19 mouse cellular contexts compared by ENCODE assay signal in genomic region chr11:4684186-4684585, GRCm38 (mm10).
"Had no signal": no experiment of that assay in that cellular context is flagged by ENCODE, and none has a peak within 500 bp of the region (broad histone marks: within the 10 kb centered on the region; RNA-seq: fewer than 3 reads in every experiment).

No protein-coding gene starts in this region.

- H3K4me1 ChIP-seq: kidney, embryonic 15.5 days; midbrain, embryonic 12.5 days had no signal

- H3K4me2 ChIP-seq: kidney, embryonic 15.5 days; limb, embryonic 13.5 days; lung, embryonic 14.5 days; midbrain, embryonic 12.5 days; midbrain, embryonic 15.5 days had no signal

- H3K27ac ChIP-seq: kidney, embryonic 15.5 days; limb, embryonic 10.5 days; limb, embryonic 13.5 days; liver, embryonic 14.5 days; midbrain, embryonic 12.5 days; midbrain, embryonic 15.5 days had no signal

- H3K9me3 ChIP-seq: kidney, embryonic 15.5 days; limb, embryonic 10.5 days; limb, embryonic 13.5 days; midbrain, embryonic 12.5 days; midbrain, embryonic 15.5 days had no signal

- ATAC-seq: liver, postnatal 0 days; midbrain, embryonic 15.5 days had no signal

- DNase-seq: kidney, adult 11 months; kidney, adult 8-10 months; kidney, postnatal 10 days; kidney, postnatal 36 days; layer of hippocampus, adult 9-11 months; liver; liver, postnatal 0 days; lung, embryonic 14.5 days; lung, postnatal 10 days; lung, postnatal 36 days; thymus, adult 2 months; thymus, postnatal 14 days; thymus, postnatal 4 days had no signal

- H3K27me3 ChIP-seq: kidney, embryonic 15.5 days; limb, embryonic 13.5 days; midbrain, embryonic 12.5 days; midbrain, embryonic 15.5 days had no signal

- H3K9ac ChIP-seq: kidney, embryonic 15.5 days; limb, embryonic 13.5 days; liver, embryonic 14.5 days; liver, postnatal 0 days; lung, embryonic 14.5 days; midbrain, embryonic 12.5 days; midbrain, embryonic 15.5 days had no signal

- H3K4me3 ChIP-seq: kidney, embryonic 15.5 days; limb, embryonic 10.5 days; limb, embryonic 13.5 days; midbrain, embryonic 12.5 days; midbrain, embryonic 15.5 days had no signal
